Mouse (Mus musculus): Measurements from ENCODE around the gene F8. TPM values are rescaled to one million over a fixed set of nuclear protein-coding genes. Genes with fewer than 3 reads are reported as not detected.

Gene F8
- polyA plus RNA-seq, 1 experiment from 2014 or later = 2.1 TPM

- TF ChIP-seq CTCF (IDR thresholded peaks at IDR 0.05) = no peak
- H3K27me3 ChIP-seq = peaks cover 11% of the 10 kb centered on the region
- DNase-seq (ENCODE audit: low read depth, low spot score) (no peak), ATAC-seq (no peak)
- CTCF ChIA-PET = no interaction called here
- POLR2A ChIA-PET = no interaction called here
- in situ Hi-C loops (cut with MboI; ENCODE audit: low pct_unique_long_range_greater_than_20kb) = no loop called here
Observed at GRCm38 (mm10) chrX:75138182-75138581, 244.2 kb downstream of the F8 start.

GRCm38 (mm10) chrX:75137729-75138128 is 244.7 kb downstream of the F8 start:
- DNase-seq (ENCODE audit: low read depth, low spot score) = no peak
- TF ChIP-seq CTCF (IDR thresholded peaks at IDR 0.05) = no peak
- ATAC-seq = no peak
- H3K27me3 ChIP-seq = peaks cover 11% of the 10 kb centered on the region
- CTCF ChIA-PET = no interaction called here
- in situ Hi-C loops (cut with MboI; ENCODE audit: low pct_unique_long_range_greater_than_20kb) = no loop called here
- POLR2A ChIA-PET = no interaction called here

- in situ Hi-C loops (cut with MboI; ENCODE audit: low pct_unique_long_range_greater_than_20kb) = no loop called here
- DNase-seq (ENCODE audit: low read depth, low spot score) (no peak), ATAC-seq (no peak)
- peaks cover 11% of the 10 kb centered on the region for H3K27me3 ChIP-seq
- POLR2A ChIA-PET = no interaction called here
- CTCF ChIA-PET = no interaction called here
- TF ChIP-seq CTCF (IDR thresholded peaks at IDR 0.05) = no peak
Observed at GRCm38 (mm10) chrX:75136938-75137337, 245.5 kb downstream of the F8 start.

- H3K27me3 ChIP-seq = peaks cover 20% of the 10 kb centered on the region
- POLR2A ChIA-PET = no interaction called here
- no peak for TF ChIP-seq CTCF (IDR thresholded peaks at IDR 0.05)
- peak; percentile 98 for ATAC-seq
- CTCF ChIA-PET = interaction anchor here (1.4 kb wide), 1 partner anchor 14 kb away, joined by 3 read pairs; no protein-coding TSS in a partner anchor
- in situ Hi-C loops (cut with MboI; ENCODE audit: low pct_unique_long_range_greater_than_20kb) = no loop called here
- no peak for DNase-seq (ENCODE audit: low read depth, low spot score)
Observed at GRCm38 (mm10) chrX:75130467-75131160, 251.8 kb downstream of the F8 start, which contains the start of gene Mpp1. TSS of gene Mpp1 (minus strand) at chrX:75131016.

GRCm38 (mm10) chrX:75129474-75129873 is 252.9 kb downstream of the F8 start:
- CTCF ChIA-PET = no interaction called here
- in situ Hi-C loops (cut with MboI; ENCODE audit: low pct_unique_long_range_greater_than_20kb) = no loop called here
- no peak for ATAC-seq

GRCm38 (mm10) chrX:75128333-75128980 is 254.0 kb downstream of the F8 start:
- peaks cover 22% of the 10 kb centered on the region for H3K27me3 ChIP-seq
- POLR2A ChIA-PET = no interaction called here
- ATAC-seq = no peak
- in situ Hi-C loops (cut with MboI; ENCODE audit: low pct_unique_long_range_greater_than_20kb) = no loop called here
- CTCF ChIA-PET = interaction anchor here (1.2 kb wide), 1 partner anchor 33 kb away, joined by 3 read pairs; the partner anchor contains the start of gene Dkc1
- no peak for TF ChIP-seq CTCF (IDR thresholded peaks at IDR 0.05)
- DNase-seq (ENCODE audit: low read depth, low spot score) = no peak

More at GRCm38 (mm10) chrX:75129474-75129873, 252.9 kb downstream of the F8 start:
- DNase-seq (ENCODE audit: low read depth, low spot score) = no peak
- POLR2A ChIA-PET = no interaction called here
- H3K27me3 ChIP-seq = peaks cover 22% of the 10 kb centered on the region
- TF ChIP-seq CTCF (IDR thresholded peaks at IDR 0.05) = no peak

GRCm38 (mm10) chrX:75126893-75127292 is 255.5 kb downstream of the F8 start:
- ATAC-seq = no peak
- TF ChIP-seq CTCF (IDR thresholded peaks at IDR 0.05) = no peak
- peaks cover 22% of the 10 kb centered on the region for H3K27me3 ChIP-seq
- in situ Hi-C loops (cut with MboI; ENCODE audit: low pct_unique_long_range_greater_than_20kb) = no loop called here
- POLR2A ChIA-PET = no interaction called here
- no peak for DNase-seq (ENCODE audit: low read depth, low spot score)
- CTCF ChIA-PET = interaction anchor here (1.2 kb wide), 2 partner anchors 10 to 31 kb away, joined by 3 read pairs; partner anchors contain the start of gene Dkc1

GRCm38 (mm10) chrX:75125606-75126005 is 256.8 kb downstream of the F8 start:
- in situ Hi-C loops (cut with MboI; ENCODE audit: low pct_unique_long_range_greater_than_20kb) = no loop called here
- TF ChIP-seq CTCF (IDR thresholded peaks at IDR 0.05) = no peak
- POLR2A ChIA-PET = interaction anchor here (0.6 kb wide), 1 partner anchor 121 kb away, joined by 3 read pairs; no protein-coding TSS in a partner anchor
- CTCF ChIA-PET = interaction anchor here (0.7 kb wide), 1 partner anchor 14 kb away, joined by 3 read pairs; no protein-coding TSS in a partner anchor
- DNase-seq (ENCODE audit: low read depth, low spot score) (no peak), ATAC-seq (no peak)
- peaks cover 22% of the 10 kb centered on the region for H3K27me3 ChIP-seq

Other genes starting within 250 kb of the F8 start
- not detected for gene Smim9, start 218.8 kb downstream of the F8 start, polyA plus RNA-seq (2021)
- 131 TPM for gene Fundc2, start 216 bp downstream of the F8 start, polyA plus RNA-seq (2021)
- 13.3 TPM for gene Cmc4, start 34.0 kb upstream of the F8 start, polyA plus RNA-seq (2021)
- gene Mtcp1, start 34.0 kb upstream of the F8 start, polyA plus RNA-seq (2021) = 5.3 TPM
- 36.9 TPM for gene Brcc3, start 34.0 kb upstream of the F8 start, polyA plus RNA-seq (2021)
- gene Vbp1, start 131.7 kb upstream of the F8 start, polyA plus RNA-seq (2021) = 78.2 TPM
- 0.36 TPM for gene Rab39b, start 195.6 kb upstream of the F8 start, polyA plus RNA-seq (2021)